In genomic region chr16:51080146-51080545, GRCm38 (mm10) we compare ENCODE assay signal across 24 mouse cellular contexts.
"Had no signal": no experiment of that assay in that cellular context is flagged by ENCODE, and none has a peak within 500 bp of the region (broad histone marks: within the 10 kb centered on the region; RNA-seq: fewer than 3 reads in every experiment).

No protein-coding gene starts in this region.

- H3K36me3 ChIP-seq: heart, embryonic 13.5 days; heart, embryonic 15.5 days; hindbrain, embryonic 13.5 days; hindbrain, embryonic 15.5 days; limb, embryonic 13.5 days; limb, embryonic 15.5 days; liver, embryonic 12.5 days had no signal

- H3K4me1 ChIP-seq: heart, embryonic 13.5 days; heart, embryonic 15.5 days; hindbrain, embryonic 13.5 days; hindbrain, embryonic 15.5 days; limb, embryonic 13.5 days; limb, embryonic 15.5 days; liver, embryonic 12.5 days had no signal

- ATAC-seq: forebrain, postnatal 0 days; hindbrain, postnatal 0 days; intestine, embryonic 16.5 days; liver, embryonic 12.5 days had no signal

- H3K4me3 ChIP-seq: heart, adult 2 months; heart, embryonic 13.5 days; heart, embryonic 15.5 days; hindbrain, embryonic 13.5 days; hindbrain, embryonic 15.5 days; limb, embryonic 13.5 days; limb, embryonic 15.5 days; liver, embryonic 12.5 days had no signal

- H3K9me3 ChIP-seq: heart, embryonic 13.5 days; heart, embryonic 15.5 days; hindbrain, embryonic 13.5 days; hindbrain, embryonic 15.5 days; limb, embryonic 13.5 days; limb, embryonic 15.5 days; liver, embryonic 12.5 days had no signal

- H3K9ac ChIP-seq: forebrain, postnatal 0 days; heart, embryonic 13.5 days; heart, embryonic 15.5 days; hindbrain, embryonic 13.5 days; hindbrain, embryonic 15.5 days; limb, embryonic 13.5 days; limb, embryonic 15.5 days; liver, embryonic 12.5 days; liver, embryonic 14.5 days had no signal

- H3K4me2 ChIP-seq: heart, embryonic 11.5 days; heart, embryonic 13.5 days; heart, embryonic 15.5 days; hindbrain, embryonic 13.5 days; hindbrain, embryonic 15.5 days; limb, embryonic 13.5 days; limb, embryonic 15.5 days; liver, embryonic 12.5 days had no signal

- H3K27ac ChIP-seq: heart, adult 2 months; heart, embryonic 13.5 days; heart, embryonic 15.5 days; hindbrain, embryonic 13.5 days; hindbrain, embryonic 15.5 days; hindbrain, postnatal 0 days; limb, embryonic 13.5 days; limb, embryonic 15.5 days; liver, embryonic 12.5 days; liver, embryonic 14.5 days had no signal

- H3K27me3 ChIP-seq: heart, embryonic 13.5 days; heart, embryonic 15.5 days; hindbrain, embryonic 13.5 days; hindbrain, embryonic 15.5 days; limb, embryonic 13.5 days; limb, embryonic 15.5 days; liver, embryonic 12.5 days had no signal

- DNase-seq: forebrain, postnatal 0 days; gastrocnemius, postnatal 14 days; gastrocnemius, postnatal 36 days; heart, adult 11 months; heart, adult 2 months; heart, postnatal 14 days; heart, postnatal 36 days; kidney, adult 11 months; kidney, adult 8-10 months; kidney, postnatal 36 days; layer of hippocampus, adult 9-11 months; layer of hippocampus, postnatal 36 days; left cerebral cortex, postnatal 4 days had no signal
